Mouse (Mus musculus) myocyte (in vitro differentiated cells): ENCODE results near the gene Macrod2. TPM values are rescaled to one million over a fixed set of nuclear protein-coding genes. Genes with fewer than 3 reads are reported as not detected.

ENCODE experiments used
- H3K27me3 ChIP-seq: one replicate; pipeline ENCODE4 v1.6.1; 2011; ENCODE audit not compliant: control insufficient read depth, insufficient read depth, insufficient read length
- H3K36me3 ChIP-seq: one replicate; pipeline ENCODE4 v1.6.1; 2011; ENCODE audit not compliant: control insufficient read depth, insufficient read depth
- H3K4me2 ChIP-seq: one replicate; pipeline ENCODE4 v1.6.1; 2011; ENCODE audit warnings: low read depth, control low read depth
- H3K4me3 ChIP-seq: one replicate; pipeline ENCODE4 v1.5.1; 2011; ENCODE audit warnings: mild to moderate bottlenecking, control low read depth, moderate library complexity
- H3K79me2 ChIP-seq: one replicate; pipeline ENCODE4 v1.6.1; 2011; ENCODE audit not compliant: control insufficient read depth, insufficient read depth
- H3ac ChIP-seq: one replicate; pipeline ENCODE4 v1.6.1; 2011; ENCODE audit not compliant: control insufficient read depth, insufficient read length
- CEBPB ChIP-seq: IDR thresholded peaks from 2 replicates; pipeline ENCODE4 v1.6.1; 2011; ENCODE audit warnings: mild to moderate bottlenecking, moderate library complexity; ENCODE audit not compliant: poor library complexity, insufficient read depth, severe bottlenecking
- E2F4 ChIP-seq: IDR thresholded peaks from one replicate; pipeline ENCODE4 v1.6.1; 2011; ENCODE audit warnings: mild to moderate bottlenecking, control low read depth, moderate library complexity; ENCODE audit not compliant: insufficient read depth
- MAX ChIP-seq: IDR thresholded peaks from one replicate; pipeline ENCODE4 v1.6.1; 2011; ENCODE audit warnings: low read depth, mild to moderate bottlenecking, control low read depth
- MYOD1 ChIP-seq, 3 experiments: IDR thresholded peaks; one replicate each; pipeline ENCODE4 v1.6.1; 2011; ENCODE audit warnings: control low read depth in 2 of 3, low read depth in 2 of 3, mild to moderate bottlenecking in 2 of 3, moderate library complexity in 1 of 3; ENCODE audit not compliant: insufficient read length in 2 of 3, control insufficient read depth in 1 of 3
- MYOG ChIP-seq, 3 experiments: IDR thresholded peaks; one replicate each; pipeline ENCODE4 v1.6.1; 2011; ENCODE audit warnings: control low read depth in 2 of 3, low read depth in 2 of 3, mild to moderate bottlenecking in 2 of 3; ENCODE audit not compliant: insufficient read length in 2 of 3, control insufficient read depth in 1 of 3, insufficient read depth in 1 of 3
- POLR2A ChIP-seq: IDR thresholded peaks from one replicate; pipeline ENCODE4 v1.6.1; 2011; ENCODE audit warnings: low read depth, mild to moderate bottlenecking, control low read depth, moderate library complexity; ENCODE audit not compliant: insufficient read length
- POLR2AphosphoS2 ChIP-seq: IDR thresholded peaks from one replicate; pipeline ENCODE4 v1.6.1; 2011; ENCODE audit warnings: low read depth, control low read depth; ENCODE audit not compliant: insufficient read length
- REST ChIP-seq: IDR thresholded peaks from one replicate; pipeline ENCODE4 v1.6.1; 2011; ENCODE audit warnings: mild to moderate bottlenecking, control low read depth, moderate library complexity; ENCODE audit not compliant: insufficient read depth, insufficient read length
- SRF ChIP-seq: IDR thresholded peaks from one replicate; pipeline ENCODE4 v1.6.1; 2011; ENCODE audit warnings: low read depth; ENCODE audit not compliant: control insufficient read depth, insufficient read length
- TCF12 ChIP-seq: IDR thresholded peaks from one replicate; pipeline ENCODE4 v1.6.1; 2011; ENCODE audit warnings: mild to moderate bottlenecking, control low read depth; ENCODE audit not compliant: poor library complexity, insufficient read depth, severe bottlenecking
- TCF3 ChIP-seq: IDR thresholded peaks from one replicate; pipeline ENCODE4 v1.6.1; 2011; ENCODE audit warnings: low read depth, control low read depth; ENCODE audit not compliant: insufficient read length
- USF1 ChIP-seq: IDR thresholded peaks from one replicate; pipeline ENCODE4 v1.6.1; 2011; ENCODE audit warnings: low read depth, mild to moderate bottlenecking, control low read depth, moderate library complexity
- polyA plus RNA-seq: library from polyadenylated mRNA; unstranded; fragments of >200 nt; fragmentation: generic; extraction: Trizol; gene quantifications from one replicate; pipeline ENCODE4 v1.2.1, GENCODE M21; 2012; ENCODE audit warnings: missing spikeins

The Macrod2 gene
- polyA plus RNA-seq, 1 experiment: 0.96 TPM

DNA sequence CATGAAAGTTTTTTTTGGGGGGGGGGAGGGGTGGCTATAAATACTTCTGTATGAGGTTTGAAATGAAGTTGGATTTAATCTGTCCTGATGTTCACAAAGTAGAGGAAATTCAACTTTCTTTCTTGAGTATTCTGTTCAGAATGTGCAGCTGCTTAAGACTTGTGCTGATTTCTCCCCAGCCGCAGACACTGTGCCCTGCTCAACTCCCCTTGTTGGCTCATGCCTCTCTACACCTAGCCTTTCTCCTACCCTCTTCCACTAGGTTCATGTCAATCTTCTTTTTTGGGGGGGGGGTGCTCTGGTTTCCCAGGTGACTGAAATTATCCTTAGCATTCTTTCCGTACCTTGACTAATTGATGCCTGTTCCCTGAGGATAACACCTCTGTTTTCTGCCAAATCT is 258.9 kb downstream of the Macrod2 start:
- no peak overlapping the region for H3ac ChIP-seq
- H3K36me3 ChIP-seq: no peaks in the 10 kb centered on the region
- no peak overlapping the region for H3K4me3 ChIP-seq
- H3K27me3 ChIP-seq: no peaks in the 10 kb centered on the region
- H3K79me2 ChIP-seq: no peaks in the 10 kb centered on the region
- no peak overlapping the region for H3K4me2 ChIP-seq
- TF ChIP-seq MAX: no peak
- no peak for TF ChIP-seq POLR2A

DNA sequence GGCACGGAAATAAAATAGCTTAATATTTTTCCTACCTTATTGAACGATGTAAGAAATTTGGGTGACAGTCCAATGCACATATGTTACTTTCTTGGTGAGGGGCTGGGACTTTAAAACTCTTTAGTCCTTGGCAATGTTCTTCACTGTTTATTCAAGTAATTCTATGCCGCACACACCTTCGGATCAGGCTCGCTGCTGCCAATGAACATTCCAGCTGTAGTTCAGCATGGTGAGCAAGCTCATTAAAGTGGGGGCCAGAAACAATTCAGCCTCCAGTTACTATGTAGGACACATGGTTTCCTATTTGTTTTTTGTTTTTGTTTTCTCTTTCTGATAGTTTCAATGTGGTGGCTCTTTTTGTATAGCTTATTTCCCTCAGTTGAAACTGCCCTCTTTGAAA is 267.6 kb downstream of the Macrod2 start:
- Histone ChIP-seq H3K4me3 (no peak overlapping the region), H3K27me3 (no peaks in the 10 kb centered on the region), H3K4me2 (no peak overlapping the region), H3K79me2 (no peaks in the 10 kb centered on the region), H3ac (no peak overlapping the region), H3K36me3 (no peaks in the 10 kb centered on the region)
- TF ChIP-seq USF1 (no peak), E2F4 (no peak), MYOG (IDR thresholded peaks at IDR 0.05; ENCODE audit: control insufficient read depth in 1 of 3, insufficient read depth in 1 of 3, insufficient read length in 2 of 3, low read depth in 2 of 3) (no peak), REST (no peak), POLR2A (no peak), TCF12 (no peak), SRF (no peak), MAX (no peak)

DNA sequence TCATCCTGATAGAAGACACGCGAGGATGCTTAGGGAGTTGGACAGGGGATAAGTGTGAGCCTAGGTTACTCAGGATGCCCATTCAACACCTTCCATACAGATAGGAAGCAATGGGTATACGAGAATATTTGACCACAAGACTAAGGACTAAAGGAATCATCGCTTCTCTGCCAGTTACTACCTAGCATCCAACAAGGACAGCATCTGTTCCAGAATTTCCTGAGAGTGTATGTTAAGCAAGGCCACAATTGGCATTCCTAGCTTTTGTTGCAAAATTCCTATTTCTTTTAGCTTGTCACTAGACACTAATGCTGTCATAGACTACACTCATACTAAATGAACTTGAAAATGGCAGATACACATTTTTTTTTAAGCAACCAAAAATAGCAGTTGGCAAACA is 269.3 kb downstream of the Macrod2 start:
- no peak for TF ChIP-seq POLR2AphosphoS2
- no peak for TF ChIP-seq REST
- TF ChIP-seq MYOG (IDR thresholded peaks at IDR 0.05; ENCODE audit: control insufficient read depth in 1 of 3, insufficient read depth in 1 of 3, insufficient read length in 2 of 3, low read depth in 2 of 3): no peak
- TF ChIP-seq MYOD1 (IDR thresholded peaks at IDR 0.05; ENCODE audit: control insufficient read depth in 1 of 3, insufficient read length in 2 of 3, low read depth in 2 of 3): no peak
- no peak for TF ChIP-seq SRF
- TF ChIP-seq E2F4: no peak
- no peak for TF ChIP-seq TCF12
- no peak for TF ChIP-seq MAX
- TF ChIP-seq USF1: no peak
- TF ChIP-seq POLR2A: no peak
- no peak for TF ChIP-seq TCF3
- no peak for TF ChIP-seq CEBPB
- H3K4me2 ChIP-seq: no peak overlapping the region

DNA sequence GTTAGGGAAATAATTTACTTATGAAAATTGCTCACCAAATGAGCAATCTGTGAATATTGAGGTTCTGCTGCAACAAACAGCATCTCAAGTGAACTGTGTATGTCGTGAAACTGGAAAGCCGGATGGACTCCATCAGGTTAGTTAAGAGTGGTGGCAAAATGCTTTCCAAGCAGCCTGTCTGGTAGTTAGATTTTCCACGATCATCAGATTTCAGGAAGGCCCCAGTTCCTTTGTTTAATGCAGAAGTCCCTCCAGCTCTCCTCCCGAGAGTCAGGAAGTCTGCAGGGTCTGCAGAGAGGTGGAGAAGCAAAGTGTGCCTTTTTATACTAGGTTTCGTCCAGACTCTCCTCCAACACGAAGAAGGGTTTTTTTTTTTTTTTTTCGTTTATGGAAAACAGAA is 271.7 kb downstream of the Macrod2 start:
- Histone ChIP-seq H3K4me2 (no peak overlapping the region), H3ac (no peak overlapping the region), H3K79me2 (no peaks in the 10 kb centered on the region), H3K4me3 (no peak overlapping the region), H3K36me3 (no peaks in the 10 kb centered on the region), H3K27me3 (no peaks in the 10 kb centered on the region)
- no peak for TF ChIP-seq MAX
- TF ChIP-seq POLR2AphosphoS2: no peak
- no peak for TF ChIP-seq REST
- TF ChIP-seq SRF: no peak
- no peak for TF ChIP-seq USF1
- TF ChIP-seq CEBPB: no peak
- no peak for TF ChIP-seq MYOD1 (IDR thresholded peaks at IDR 0.05; ENCODE audit: control insufficient read depth in 1 of 3, insufficient read length in 2 of 3, low read depth in 2 of 3)
- no peak for TF ChIP-seq MYOG (IDR thresholded peaks at IDR 0.05; ENCODE audit: control insufficient read depth in 1 of 3, insufficient read depth in 1 of 3, insufficient read length in 2 of 3, low read depth in 2 of 3)
- no peak for TF ChIP-seq TCF12
- TF ChIP-seq POLR2A: no peak
- no peak for TF ChIP-seq TCF3
- no peak for TF ChIP-seq E2F4

More for the DNA sequence above, 269.3 kb downstream of the Macrod2 start:
- no peak overlapping the region for H3ac ChIP-seq
- no peaks in the 10 kb centered on the region for H3K36me3 ChIP-seq
- no peaks in the 10 kb centered on the region for H3K27me3 ChIP-seq
- H3K79me2 ChIP-seq: no peaks in the 10 kb centered on the region
- H3K4me3 ChIP-seq: no peak overlapping the region

DNA sequence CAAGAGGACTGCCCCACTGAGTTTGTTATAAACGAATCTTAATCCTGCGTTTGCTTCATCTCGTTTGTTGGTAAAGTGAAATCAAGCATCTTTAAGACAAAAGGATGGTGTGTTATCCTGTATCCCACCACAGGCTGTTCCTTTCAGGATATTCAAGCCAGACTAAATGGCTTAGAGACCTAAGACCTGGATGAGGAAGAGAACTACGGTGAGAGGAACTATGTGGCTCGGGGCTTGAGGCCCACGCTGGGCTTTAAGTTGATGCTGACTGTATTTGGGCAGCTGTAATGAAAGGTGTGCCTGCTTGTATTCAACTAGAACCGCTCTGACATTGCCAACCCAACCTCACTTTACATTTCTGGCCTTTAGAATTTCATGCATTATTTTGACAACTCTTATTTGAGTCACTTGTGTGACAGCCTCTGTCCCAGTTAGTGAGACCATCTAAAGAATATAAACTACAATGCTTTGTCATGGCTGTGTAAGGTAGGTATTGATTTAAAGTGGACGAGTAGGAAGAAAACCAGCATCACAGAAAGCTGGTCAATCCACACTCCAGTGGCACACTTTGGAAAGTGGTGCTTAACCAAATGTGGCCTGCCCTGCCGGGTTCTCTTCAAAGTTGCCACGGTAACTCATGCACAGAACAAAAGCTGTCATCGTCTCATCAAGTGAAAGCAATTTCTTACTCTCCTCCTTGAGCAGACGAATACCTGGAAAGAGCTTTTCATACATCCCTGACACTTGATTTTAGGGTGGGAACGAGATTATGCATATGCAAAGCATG is 272.3 kb downstream of the Macrod2 start:
- no peaks in the 10 kb centered on the region for H3K79me2 ChIP-seq
- no peak overlapping the region for H3ac ChIP-seq
- no peaks in the 10 kb centered on the region for H3K27me3 ChIP-seq
- TF ChIP-seq SRF (no peak), E2F4 (no peak), TCF12 (no peak), MAX (no peak), MYOG (IDR thresholded peaks at IDR 0.05; ENCODE audit: control insufficient read depth in 1 of 3, insufficient read depth in 1 of 3, insufficient read length in 2 of 3, low read depth in 2 of 3) (no peak), REST (no peak), TCF3 (no peak), POLR2AphosphoS2 (no peak), MYOD1 (IDR thresholded peaks at IDR 0.05; ENCODE audit: control insufficient read depth in 1 of 3, insufficient read length in 2 of 3, low read depth in 2 of 3) (no peak), POLR2A (no peak), CEBPB (no peak), USF1 (no peak)
- no peak overlapping the region for H3K4me3 ChIP-seq
- no peaks in the 10 kb centered on the region for H3K36me3 ChIP-seq
- no peak overlapping the region for H3K4me2 ChIP-seq
